Mouse (Mus musculus): ENCODE measurements around the gene Prkcg. TPM values are rescaled to one million over a fixed set of nuclear protein-coding genes. Genes with fewer than 3 reads are reported as not detected.
A peak's percentile ranks its signal among the peaks of the same experiment; 100 is the strongest.

Gene Prkcg
- polyA plus RNA-seq, 2 experiments = 0.06 TPM; not detected in 1

GRCm38 (mm10) chr7:3373754-3374153, 84.8 kb downstream of the Prkcg start:
- no peak overlapping the region for H3K4me3 ChIP-seq (ENCODE audit: insufficient read depth in 1 of 2, low read depth in 2 of 2, low read length in 2 of 2)

GRCm38 (mm10) chr7:3376831-3377230, 87.9 kb downstream of the Prkcg start:
- no peak overlapping the region for H3K27ac ChIP-seq
- ATAC-seq (ENCODE audit: insufficient read depth) (no peak), DNase-seq (ENCODE audit: low read depth in 3 of 3, low spot score in 3 of 3) (no peak)
- 37% methylated on average over 4 of the region's 4 CpGs for WGBS (ENCODE audit: insufficient replicate concordance)
- H3K9me3 ChIP-seq (ENCODE audit: control insufficient read depth, low read length) = no peaks in the 10 kb centered on the region
- no peak overlapping the region for H3K4me3 ChIP-seq (ENCODE audit: insufficient read depth in 1 of 2, low read depth in 2 of 2, low read length in 2 of 2)
- no peaks in the 10 kb centered on the region for H3K4me1 ChIP-seq (replicated peaks; ENCODE audit: control insufficient read depth in 2 of 2, insufficient read depth in 2 of 2, low read length in 1 of 2)
- H3K9ac ChIP-seq (replicated peaks) = no peak overlapping the region
- no peak overlapping the region for H3K4me2 ChIP-seq (ENCODE audit: low read depth)
- H3K36me3 ChIP-seq (replicated peaks; ENCODE audit: control insufficient read depth, insufficient read depth, low read depth) = no peaks in the 10 kb centered on the region
- no peak for TF ChIP-seq EP300 (IDR thresholded peaks at IDR 0.05; ENCODE audit: low read depth)
- TF ChIP-seq CTCF (IDR thresholded peaks at IDR 0.05; ENCODE audit: low read depth) = peak; percentile 41; the same call in 1 of the 2 replicates
- H3K27me3 ChIP-seq (ENCODE audit: control insufficient read depth, insufficient read depth, low read length) = no peaks in the 10 kb centered on the region

More at GRCm38 (mm10) chr7:3373754-3374153, 84.8 kb downstream of the Prkcg start:
- Histone ChIP-seq H3K27me3 (ENCODE audit: control insufficient read depth, insufficient read depth, low read length) (no peaks in the 10 kb centered on the region), H3K4me2 (ENCODE audit: low read depth) (no peak overlapping the region), H3K4me1 (replicated peaks; ENCODE audit: control insufficient read depth in 2 of 2, insufficient read depth in 2 of 2, low read length in 1 of 2) (no peaks in the 10 kb centered on the region), H3K9me3 (ENCODE audit: control insufficient read depth, low read length) (no peaks in the 10 kb centered on the region), H3K9ac (replicated peaks) (no peak overlapping the region), H3K27ac (no peak overlapping the region), H3K36me3 (replicated peaks; ENCODE audit: control insufficient read depth, insufficient read depth, low read depth) (no peaks in the 10 kb centered on the region)
- TF ChIP-seq EP300 (IDR thresholded peaks at IDR 0.05; ENCODE audit: low read depth) (no peak), CTCF (IDR thresholded peaks at IDR 0.05; ENCODE audit: low read depth) (no peak)
- WGBS (ENCODE audit: insufficient replicate concordance) = 68% methylated on average over 8 of the region's 8 CpGs
- ATAC-seq (ENCODE audit: insufficient read depth) (no peak), DNase-seq (ENCODE audit: low read depth in 3 of 3, low spot score in 3 of 3) (no peak)

Other genes with a start within 250 kb of the Prkcg start
- not detected in 2 replicates for gene AU018091, start 120.0 kb upstream of the Prkcg start, polyA plus RNA-seq (2012; rRNA removed)
- gene AU018091, start 120.0 kb upstream of the Prkcg start, polyA plus RNA-seq (2014; fragmentation: Nextera tagmentation; extraction: Ambion mirVana) = not detected in 2 replicates
- gene Nlrp12, start 39.4 kb upstream of the Prkcg start, polyA plus RNA-seq (2012; rRNA removed) = 0.02 and 0.04 TPM in 2 replicates
- 0.05 and 0.08 TPM in 2 replicates for gene Nlrp12, start 39.4 kb upstream of the Prkcg start, polyA plus RNA-seq (2014; fragmentation: Nextera tagmentation; extraction: Ambion mirVana)
- gene Myadm, start 99 bp upstream of the Prkcg start, polyA plus RNA-seq (2012; rRNA removed) = 21.5 and 27.0 TPM in 2 replicates
- 23.1 and 24.9 TPM in 2 replicates for gene Myadm, start 99 bp upstream of the Prkcg start, polyA plus RNA-seq (2014; fragmentation: Nextera tagmentation; extraction: Ambion mirVana)
- 0.49 and 0.92 TPM in 2 replicates for gene Cacng7, start 43.8 kb downstream of the Prkcg start, polyA plus RNA-seq (2012; rRNA removed)
- not detected in 2 replicates for gene Cacng7, start 43.8 kb downstream of the Prkcg start, polyA plus RNA-seq (2014; fragmentation: Nextera tagmentation; extraction: Ambion mirVana)
- 0.04 and 0.05 TPM in 2 replicates for gene Cacng8, start 101.5 kb downstream of the Prkcg start, polyA plus RNA-seq (2012; rRNA removed)
- not detected in 2 replicates for gene Cacng8, start 101.5 kb downstream of the Prkcg start, polyA plus RNA-seq (2014; fragmentation: Nextera tagmentation; extraction: Ambion mirVana)
- gene Cacng6, start 135.0 kb downstream of the Prkcg start, polyA plus RNA-seq (2012; rRNA removed) = not detected in 2 replicates
- not detected in 2 replicates for gene Cacng6, start 135.0 kb downstream of the Prkcg start, polyA plus RNA-seq (2014; fragmentation: Nextera tagmentation; extraction: Ambion mirVana)
- 0.10 and 0.11 TPM in 2 replicates for gene Tarm1, start 213.4 kb downstream of the Prkcg start, polyA plus RNA-seq (2012; rRNA removed)
- gene Tarm1, start 213.4 kb downstream of the Prkcg start, polyA plus RNA-seq (2014; fragmentation: Nextera tagmentation; extraction: Ambion mirVana) = 0.18 and 0.32 TPM in 2 replicates